Mouse (Mus musculus) c-Kit-positive CD71-negative TER-119-negative erythroid progenitor cells, embryonic 14.5 days (primary cell): ENCODE measurements at regions not wholly inside any gene's neighbourhood (a gene's known extent, or its start where the extent isn't known, plus 50 kb on each side); places are given as distances from the start of the nearest gene placed in this dataset.

Source experiments
- DNase-seq: peaks from one replicate; pipeline ENCODE4 v3.0.0-alpha.2; 2013; ENCODE audit warnings: low read depth

- DNase-seq, result no peak
Observed at GRCm38 (mm10) chr17:29775836-29776235, 59.0 kb upstream of the Ccdc167 start.

- peak; percentile 24 for DNase-seq
Observed at GRCm38 (mm10) chr17:29773339-29773738, 56.5 kb upstream of the Ccdc167 start.

- no peak for DNase-seq
Observed at GRCm38 (mm10) chr17:29770914-29771313, 54.1 kb upstream of the Ccdc167 start.

- DNase-seq, result no peak
Observed at GRCm38 (mm10) chr17:29769631-29770030, 52.8 kb upstream of the Ccdc167 start.

GRCm38 (mm10) chr17:29769143-29769542 lies 52.3 kb upstream of the Ccdc167 start:
- DNase-seq, result no peak

GRCm38 (mm10) chr17:29768642-29769041 lies 51.8 kb upstream of the Ccdc167 start:
- DNase-seq, result no peak
